Mouse (Mus musculus) megakaryocyte, embryonic 14.5 days (primary cell): Measurements from ENCODE around the gene Nop16.

Experiments used
- FLI1 ChIP-seq: IDR thresholded peaks from 2 replicates; pipeline ENCODE4 v1.6.1; 2012; ENCODE audit warnings: low read length, inconsistent platforms, mixed read lengths
- GATA1 ChIP-seq: IDR thresholded peaks from 3 replicates; pipeline ENCODE4 v1.6.1; 2012; ENCODE audit warnings: mixed read lengths, low read length, inconsistent platforms, borderline replicate concordance

DNA sequence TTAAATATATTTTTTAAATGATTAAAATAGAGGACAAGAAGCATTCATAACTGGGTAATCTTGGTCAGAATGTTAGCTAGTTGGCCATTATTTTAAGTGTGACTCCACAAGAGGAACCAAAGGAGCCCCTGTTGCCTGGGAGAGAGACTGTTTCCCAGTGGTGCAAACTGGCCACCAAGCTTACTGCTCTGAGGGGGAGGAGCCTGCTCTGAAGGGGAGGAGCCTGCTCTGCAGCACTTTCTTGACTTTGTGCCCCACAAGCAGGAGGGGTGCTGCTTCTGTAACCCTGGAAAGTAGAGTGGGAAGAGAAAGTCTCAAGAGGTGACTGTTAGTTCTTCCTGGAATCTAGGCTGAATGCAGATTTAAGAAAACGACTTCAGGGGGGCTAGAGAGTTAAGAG lies 20.6 kb downstream of the Nop16 start:
- TF ChIP-seq GATA1 (no peak), FLI1 (no peak)
